Mouse (Mus musculus): Measurements from ENCODE around the gene 2310061N02Rik. TPM values are rescaled to one million over a fixed set of nuclear protein-coding genes. Genes with fewer than 3 reads are reported as not detected.

The 2310061N02Rik gene
- total RNA-seq (2023): not detected

GRCm38 (mm10) chr16:88707496-88708012 is at the start of gene 2310061N02Rik:
Gene 2310061N02Rik (minus strand): TSS chr16:88707962.

GRCm38 (mm10) chr16:88751535-88751934 is 43.8 kb upstream of the 2310061N02Rik start, which contains the start of gene Krtap13:
Gene Krtap13 (minus strand): TSS chr16:88751635.

GRCm38 (mm10) chr16:88728812-88729275 is 21.1 kb upstream of the 2310061N02Rik start, which contains the start of gene Krtap13-1:
Gene Krtap13-1 (plus strand): TSS chr16:88728862.

GRCm38 (mm10) chr16:88671571-88671970 is 36.2 kb downstream of the 2310061N02Rik start, which contains the start of gene Krtap27-1:
Gene Krtap27-1 (minus strand): TSS chr16:88671671.

Other genes starting within 250 kb of the 2310061N02Rik start
- not detected for gene Cldn17, start 201.0 kb downstream of the 2310061N02Rik start, total RNA-seq (2023)
- not detected for gene Cldn8, start 144.8 kb downstream of the 2310061N02Rik start, total RNA-seq (2023)
- gene Krtap24-1, start 95.7 kb downstream of the 2310061N02Rik start, total RNA-seq (2023): not detected
- gene 2310079G19Rik, start 80.3 kb downstream of the 2310061N02Rik start, total RNA-seq (2023): not detected
- not detected for gene Krtap26-1, start 60.2 kb downstream of the 2310061N02Rik start, total RNA-seq (2023)
- not detected for gene Krtap27-1, start 36.3 kb downstream of the 2310061N02Rik start, total RNA-seq (2023)
- not detected for gene Krtap13-1, start 20.9 kb upstream of the 2310061N02Rik start, total RNA-seq (2023)
- gene Krtap13, start 43.7 kb upstream of the 2310061N02Rik start, total RNA-seq (2023): not detected
- gene 2310034C09Rik, start 50.9 kb upstream of the 2310061N02Rik start, total RNA-seq (2023): not detected
- gene 2310057N15Rik, start 66.2 kb upstream of the 2310061N02Rik start, total RNA-seq (2023): not detected
- not detected for gene Gm5965, start 69.9 kb upstream of the 2310061N02Rik start, total RNA-seq (2023)
- not detected for gene Gm20741, start 104.3 kb upstream of the 2310061N02Rik start, total RNA-seq (2023)
- gene Krtap15, start 112.3 kb upstream of the 2310061N02Rik start, total RNA-seq (2023): not detected
- not detected for gene Krtap14, start 118.2 kb upstream of the 2310061N02Rik start, total RNA-seq (2023)
- gene Krtap19-1, start 161.4 kb upstream of the 2310061N02Rik start, total RNA-seq (2023): not detected
- not detected for gene Krtap19-2, start 166.3 kb upstream of the 2310061N02Rik start, total RNA-seq (2023)
- not detected for gene Krtap19-3, start 170.1 kb upstream of the 2310061N02Rik start, total RNA-seq (2023)
- gene Krtap19-4, start 177.1 kb upstream of the 2310061N02Rik start, total RNA-seq (2023): not detected
- gene Krtap19-5, start 188.5 kb upstream of the 2310061N02Rik start, total RNA-seq (2023): not detected
- not detected for gene Krtap19-9b, start 224.3 kb upstream of the 2310061N02Rik start, total RNA-seq (2023)